Mouse (Mus musculus): ENCODE data around the gene Rbfox3. TPM values are rescaled to one million over a fixed set of nuclear protein-coding genes. Genes with fewer than 3 reads are reported as not detected.

The Rbfox3 gene
- total and polyA plus RNA-seq, 2 experiments from 2014 or later: 60.3 to 73.3 TPM

- Histone ChIP-seq H3K4me3 (ENCODE audit: low read depth, low read length) (no peak overlapping the region), H3K4me2 (ENCODE audit: low read depth, low read length, poor library complexity, severe bottlenecking) (no peak overlapping the region), H3K9me3 (ENCODE audit: low read length) (no peaks in the 10 kb centered on the region), H3K36me3 (ENCODE audit: insufficient read depth, low read length) (no peaks in the 10 kb centered on the region), H3K4me1 (ENCODE audit: insufficient read depth, low read length) (peaks cover 25% of the 10 kb centered on the region), H3K27me3 (ENCODE audit: insufficient read depth, low read length) (no peaks in the 10 kb centered on the region), H3K27ac (ENCODE audit: low read depth, low read length) (peak overlapping the region; percentile 3; the same call in 1 of the 2 replicates), H3K9ac (replicated peaks; ENCODE audit: low read length, poor library complexity, severe bottlenecking) (no peak overlapping the region)
- 68% methylated on average over 10 of the region's 10 CpGs for WGBS
- DNase-seq (ENCODE audit: low spot score) (no peak), ATAC-seq (ENCODE audit: low FRiP score) (no peak)
- no peak for TF ChIP-seq CTCF (IDR thresholded peaks at IDR 0.05)
Observed at GRCm38 (mm10) chr11:118680699-118681098, 230.7 kb downstream of the Rbfox3 start.

GRCm38 (mm10) chr11:118679736-118680410 is 231.5 kb downstream of the Rbfox3 start:
- WGBS: 50% methylated on average over 24 of the region's 24 CpGs
- Histone ChIP-seq H3K4me1 (ENCODE audit: insufficient read depth, low read length) (peaks cover 23% of the 10 kb centered on the region), H3K9ac (replicated peaks; ENCODE audit: low read length, poor library complexity, severe bottlenecking) (no peak overlapping the region), H3K9me3 (ENCODE audit: low read length) (no peaks in the 10 kb centered on the region), H3K36me3 (ENCODE audit: insufficient read depth, low read length) (no peaks in the 10 kb centered on the region), H3K4me2 (ENCODE audit: low read depth, low read length, poor library complexity, severe bottlenecking) (no peak overlapping the region), H3K27me3 (ENCODE audit: insufficient read depth, low read length) (no peaks in the 10 kb centered on the region), H3K27ac (ENCODE audit: low read depth, low read length) (peak overlapping the region; percentile 3; the same call in 1 of the 2 replicates), H3K4me3 (ENCODE audit: low read depth, low read length) (no peak overlapping the region)
- DNase-seq (ENCODE audit: low spot score) (no peak), ATAC-seq (ENCODE audit: low FRiP score) (no peak)
- TF ChIP-seq CTCF (IDR thresholded peaks at IDR 0.05): no peak

GRCm38 (mm10) chr11:118678515-118679104 is 232.8 kb downstream of the Rbfox3 start:
- H3K4me3 ChIP-seq (ENCODE audit: low read depth, low read length): no peak overlapping the region
- H3K27me3 ChIP-seq (ENCODE audit: insufficient read depth, low read length): no peaks in the 10 kb centered on the region
- no peak overlapping the region for H3K27ac ChIP-seq (ENCODE audit: low read depth, low read length)
- ATAC-seq (ENCODE audit: low FRiP score) (no peak), DNase-seq (ENCODE audit: low spot score) (peak; percentile 51)
- H3K4me2 ChIP-seq (ENCODE audit: low read depth, low read length, poor library complexity, severe bottlenecking): no peak overlapping the region
- H3K36me3 ChIP-seq (ENCODE audit: insufficient read depth, low read length): no peaks in the 10 kb centered on the region
- H3K4me1 ChIP-seq (ENCODE audit: insufficient read depth, low read length): peaks cover 23% of the 10 kb centered on the region
- no peak for TF ChIP-seq CTCF (IDR thresholded peaks at IDR 0.05)
- WGBS: 21% methylated on average over 20 of the region's 20 CpGs
- H3K9ac ChIP-seq (replicated peaks; ENCODE audit: low read length, poor library complexity, severe bottlenecking): no peak overlapping the region
- no peaks in the 10 kb centered on the region for H3K9me3 ChIP-seq (ENCODE audit: low read length)

GRCm38 (mm10) chr11:118677277-118677676 is 234.1 kb downstream of the Rbfox3 start:
- DNase-seq (ENCODE audit: low spot score) (no peak), ATAC-seq (ENCODE audit: low FRiP score) (no peak)
- Histone ChIP-seq H3K4me3 (ENCODE audit: low read depth, low read length) (no peak overlapping the region), H3K27ac (ENCODE audit: low read depth, low read length) (no peak overlapping the region), H3K9ac (replicated peaks; ENCODE audit: low read length, poor library complexity, severe bottlenecking) (no peak overlapping the region), H3K27me3 (ENCODE audit: insufficient read depth, low read length) (no peaks in the 10 kb centered on the region), H3K4me2 (ENCODE audit: low read depth, low read length, poor library complexity, severe bottlenecking) (no peak overlapping the region), H3K9me3 (ENCODE audit: low read length) (no peaks in the 10 kb centered on the region), H3K36me3 (ENCODE audit: insufficient read depth, low read length) (no peaks in the 10 kb centered on the region), H3K4me1 (ENCODE audit: insufficient read depth, low read length) (peaks cover 23% of the 10 kb centered on the region)
- 68% methylated on average over 8 of the region's 8 CpGs for WGBS
- TF ChIP-seq CTCF (IDR thresholded peaks at IDR 0.05): no peak

GRCm38 (mm10) chr11:118676364-118676763 is 235.0 kb downstream of the Rbfox3 start:
- H3K4me2 ChIP-seq (ENCODE audit: low read depth, low read length, poor library complexity, severe bottlenecking): no peak overlapping the region
- 85% methylated on average over 7 of the region's 7 CpGs for WGBS

GRCm38 (mm10) chr11:118671958-118672357 is 239.4 kb downstream of the Rbfox3 start:
- Histone ChIP-seq H3K9ac (replicated peaks; ENCODE audit: low read length, poor library complexity, severe bottlenecking) (no peak overlapping the region), H3K4me2 (ENCODE audit: low read depth, low read length, poor library complexity, severe bottlenecking) (no peak overlapping the region), H3K4me3 (ENCODE audit: low read depth, low read length) (no peak overlapping the region), H3K4me1 (ENCODE audit: insufficient read depth, low read length) (peaks cover 5% of the 10 kb centered on the region; the same call in 1 of the 2 replicates), H3K27ac (ENCODE audit: low read depth, low read length) (no peak overlapping the region), H3K9me3 (ENCODE audit: low read length) (no peaks in the 10 kb centered on the region), H3K36me3 (ENCODE audit: insufficient read depth, low read length) (no peaks in the 10 kb centered on the region), H3K27me3 (ENCODE audit: insufficient read depth, low read length) (no peaks in the 10 kb centered on the region)
- DNase-seq (ENCODE audit: low spot score): peak; percentile 61
- TF ChIP-seq CTCF (IDR thresholded peaks at IDR 0.05): peak; percentile 78
- WGBS: 79% methylated on average over 6 of the region's 6 CpGs
- ATAC-seq (ENCODE audit: low FRiP score): no peak

More at GRCm38 (mm10) chr11:118676364-118676763, 235.0 kb downstream of the Rbfox3 start:
- H3K4me1 ChIP-seq (ENCODE audit: insufficient read depth, low read length): peaks cover 23% of the 10 kb centered on the region
- no peak overlapping the region for H3K9ac ChIP-seq (replicated peaks; ENCODE audit: low read length, poor library complexity, severe bottlenecking)
- ATAC-seq (ENCODE audit: low FRiP score): no peak
- H3K27ac ChIP-seq (ENCODE audit: low read depth, low read length): no peak overlapping the region
- H3K27me3 ChIP-seq (ENCODE audit: insufficient read depth, low read length): no peaks in the 10 kb centered on the region
- no peak for TF ChIP-seq CTCF (IDR thresholded peaks at IDR 0.05)
- H3K36me3 ChIP-seq (ENCODE audit: insufficient read depth, low read length): no peaks in the 10 kb centered on the region
- no peak overlapping the region for H3K4me3 ChIP-seq (ENCODE audit: low read depth, low read length)
- H3K9me3 ChIP-seq (ENCODE audit: low read length): no peaks in the 10 kb centered on the region
- no peak for DNase-seq (ENCODE audit: low spot score)
